Mouse (Mus musculus): ENCODE data around the gene Rtraf.

Gene Rtraf

DNA sequence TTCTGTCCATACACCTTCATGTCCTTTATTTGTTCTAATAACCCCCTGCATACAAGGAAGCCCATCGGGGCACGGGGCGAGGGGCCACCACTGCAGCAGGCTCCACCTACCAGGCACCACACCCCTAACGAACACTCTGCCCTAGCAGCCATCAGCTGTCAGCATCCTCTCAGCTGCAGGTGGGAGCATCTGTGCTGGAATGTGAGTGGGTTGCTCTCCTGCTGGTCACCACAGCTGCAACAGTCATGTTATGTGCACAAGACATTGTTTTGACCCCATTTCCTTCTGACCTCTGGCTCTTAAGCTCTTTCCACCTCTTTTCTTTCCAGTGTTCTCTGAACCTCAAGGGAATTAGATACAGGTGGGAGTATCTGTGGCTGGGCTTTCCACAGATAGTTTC is 61.6 kb downstream of the Rtraf start:
- in situ Hi-C loops (cut with MboI; ENCODE audit: low sequenced_read_pairs) = no loop called here
